Mouse (Mus musculus): ENCODE results near the gene Tmem178b. TPM values are rescaled to one million over a fixed set of nuclear protein-coding genes. Genes with fewer than 3 reads are reported as not detected.

Gene Tmem178b
- total RNA-seq, 2 experiments from 2014 or later = not detected

GRCm38 (mm10) chr6:40011066-40011465 is 138.0 kb downstream of the Tmem178b start:
- no peak for ATAC-seq (replicated peaks; ENCODE audit: low FRiP score, poor library complexity, severe bottlenecking)

- no peak for ATAC-seq (replicated peaks; ENCODE audit: low FRiP score, poor library complexity, severe bottlenecking)
Observed at GRCm38 (mm10) chr6:40011609-40012008, 138.5 kb downstream of the Tmem178b start.

GRCm38 (mm10) chr6:40013407-40013806 is 140.3 kb downstream of the Tmem178b start:
- no peak for ATAC-seq (replicated peaks; ENCODE audit: low FRiP score, poor library complexity, severe bottlenecking)

- ATAC-seq (replicated peaks; ENCODE audit: low FRiP score, poor library complexity, severe bottlenecking) = no peak
Observed at GRCm38 (mm10) chr6:40015185-40015584, 142.1 kb downstream of the Tmem178b start.

GRCm38 (mm10) chr6:40015711-40016460 is 142.8 kb downstream of the Tmem178b start:
- no peak for ATAC-seq (replicated peaks; ENCODE audit: low FRiP score, poor library complexity, severe bottlenecking)

- no peak for ATAC-seq (replicated peaks; ENCODE audit: low FRiP score, poor library complexity, severe bottlenecking)
Observed at GRCm38 (mm10) chr6:40019396-40019795, 146.3 kb downstream of the Tmem178b start.

GRCm38 (mm10) chr6:40023592-40024335 is 150.7 kb downstream of the Tmem178b start:
- ATAC-seq (replicated peaks; ENCODE audit: low FRiP score, poor library complexity, severe bottlenecking) = no peak

- no peak for ATAC-seq (replicated peaks; ENCODE audit: low FRiP score, poor library complexity, severe bottlenecking)
Observed at GRCm38 (mm10) chr6:40024336-40024934, 151.4 kb downstream of the Tmem178b start.

- ATAC-seq (replicated peaks; ENCODE audit: low FRiP score, poor library complexity, severe bottlenecking) = no peak
Observed at GRCm38 (mm10) chr6:40032901-40033300, 159.8 kb downstream of the Tmem178b start.

GRCm38 (mm10) chr6:40033935-40034334 is 160.9 kb downstream of the Tmem178b start:
- no peak for ATAC-seq (replicated peaks; ENCODE audit: low FRiP score, poor library complexity, severe bottlenecking)

- no peak for ATAC-seq (replicated peaks; ENCODE audit: low FRiP score, poor library complexity, severe bottlenecking)
Observed at GRCm38 (mm10) chr6:40048969-40049908, 176.2 kb downstream of the Tmem178b start.

GRCm38 (mm10) chr6:40049909-40050484 is 176.9 kb downstream of the Tmem178b start:
- ATAC-seq (replicated peaks; ENCODE audit: low FRiP score, poor library complexity, severe bottlenecking) = no peak

- ATAC-seq (replicated peaks; ENCODE audit: low FRiP score, poor library complexity, severe bottlenecking) = no peak
Observed at GRCm38 (mm10) chr6:40051698-40052097, 178.6 kb downstream of the Tmem178b start.

GRCm38 (mm10) chr6:40052593-40052992 is 179.5 kb downstream of the Tmem178b start:
- ATAC-seq (replicated peaks; ENCODE audit: low FRiP score, poor library complexity, severe bottlenecking) = no peak

GRCm38 (mm10) chr6:40059466-40059865 is 186.4 kb downstream of the Tmem178b start:
- no peak for ATAC-seq (replicated peaks; ENCODE audit: low FRiP score, poor library complexity, severe bottlenecking)

- no peak for ATAC-seq (replicated peaks; ENCODE audit: low FRiP score, poor library complexity, severe bottlenecking)
Observed at GRCm38 (mm10) chr6:40061327-40062189, 188.5 kb downstream of the Tmem178b start.

- ATAC-seq (replicated peaks; ENCODE audit: low FRiP score, poor library complexity, severe bottlenecking) = no peak
Observed at GRCm38 (mm10) chr6:40062190-40062501, 189.1 kb downstream of the Tmem178b start.

- no peak for ATAC-seq (replicated peaks; ENCODE audit: low FRiP score, poor library complexity, severe bottlenecking)
Observed at GRCm38 (mm10) chr6:40063438-40063837, 190.4 kb downstream of the Tmem178b start.

GRCm38 (mm10) chr6:40063899-40064298 is 190.8 kb downstream of the Tmem178b start:
- ATAC-seq (replicated peaks; ENCODE audit: low FRiP score, poor library complexity, severe bottlenecking) = no peak

All from erythroblast, adult 5-6 weeks (primary cell).